In the genomic region with DNA sequence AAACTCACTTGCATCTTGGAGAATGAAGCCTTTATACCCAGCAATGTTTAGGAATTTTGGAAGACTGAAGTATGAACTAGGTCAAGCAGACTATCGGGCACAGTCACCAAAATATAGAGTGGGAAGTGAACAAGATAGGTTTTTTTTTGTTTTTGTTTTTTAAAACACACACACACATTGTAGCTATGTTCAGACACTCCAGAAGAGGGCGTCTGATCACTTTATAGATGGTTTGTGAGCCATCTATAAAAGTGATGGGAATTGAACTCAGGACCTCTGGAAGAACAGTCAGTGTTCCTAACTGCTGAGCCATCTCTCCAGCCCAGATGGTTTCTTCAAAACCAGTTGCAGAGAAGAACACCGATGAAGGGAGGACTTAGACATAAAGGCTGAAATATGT, we compare ENCODE assay signal across 22 mouse cellular contexts.
"Had no signal": no experiment of that assay in that cellular context is flagged by ENCODE, and none has a peak within 500 bp of the region (broad histone marks: within the 10 kb centered on the region; RNA-seq: fewer than 3 reads in every experiment).

No protein-coding gene starts in this region.

- H3K27me3 ChIP-seq: limb, embryonic 13.5 days; liver, embryonic 12.5 days; liver, embryonic 15.5 days; lung, embryonic 15.5 days; megakaryocyte, embryonic 14.5 days; midbrain, embryonic 12.5 days; midbrain, embryonic 15.5 days; neural tube, embryonic 12.5 days; stomach, embryonic 15.5 days had no signal

- ATAC-seq: liver, embryonic 12.5 days; midbrain, embryonic 15.5 days had no signal

- H3K4me3 ChIP-seq: limb, embryonic 10.5 days; limb, embryonic 13.5 days; liver, embryonic 12.5 days; liver, embryonic 15.5 days; lung, embryonic 15.5 days; megakaryocyte, embryonic 14.5 days; midbrain, embryonic 12.5 days; midbrain, embryonic 15.5 days; neural tube, embryonic 12.5 days; stomach, embryonic 15.5 days had no signal

- H3K27ac ChIP-seq: kidney, postnatal 0 days; limb, embryonic 10.5 days; limb, embryonic 13.5 days; liver, embryonic 12.5 days; liver, embryonic 15.5 days; lung, embryonic 15.5 days; midbrain, embryonic 12.5 days; midbrain, embryonic 15.5 days; neural tube, embryonic 12.5 days; stomach, embryonic 15.5 days had no signal

- H3K4me2 ChIP-seq: limb, embryonic 13.5 days; liver, embryonic 12.5 days; liver, embryonic 15.5 days; lung, embryonic 15.5 days; midbrain, embryonic 12.5 days; midbrain, embryonic 15.5 days; neural tube, embryonic 12.5 days; stomach, embryonic 15.5 days had no signal

- DNase-seq: kidney, adult 18-20 months; kidney, postnatal 25 days; liver; lung, adult 18-20 months; lung, postnatal 10 days; lung, postnatal 36 days; retina, postnatal 1 day; right cerebral cortex, postnatal 25 days; spleen, adult 18-20 months; thymus, adult 18-20 months; thymus, postnatal 36 days had no signal

- H3K36me3 ChIP-seq: midbrain, embryonic 15.5 days; neural tube, embryonic 12.5 days; stomach, embryonic 15.5 days had no signal

- H3K9ac ChIP-seq: limb, embryonic 13.5 days; liver, embryonic 12.5 days; liver, embryonic 15.5 days; lung, embryonic 15.5 days; midbrain, embryonic 12.5 days; midbrain, embryonic 15.5 days; neural tube, embryonic 12.5 days; stomach, embryonic 15.5 days had no signal

- H3K9me3 ChIP-seq: limb, embryonic 10.5 days; limb, embryonic 13.5 days; liver, embryonic 12.5 days; liver, embryonic 15.5 days; lung, embryonic 15.5 days; midbrain, embryonic 12.5 days; midbrain, embryonic 15.5 days; neural tube, embryonic 12.5 days; stomach, embryonic 15.5 days had no signal

- H3K4me1 ChIP-seq: limb, embryonic 10.5 days; limb, embryonic 13.5 days; lung, embryonic 15.5 days; midbrain, embryonic 12.5 days; midbrain, embryonic 15.5 days; neural tube, embryonic 12.5 days; stomach, embryonic 15.5 days had no signal
